Mouse (Mus musculus) adrenal gland, postnatal 10 days (tissue): Measurements from ENCODE around the gene Gm49711. TPM values are rescaled to one million over a fixed set of nuclear protein-coding genes. Genes with fewer than 3 reads are reported as not detected.
A peak's percentile ranks its signal among the peaks of the same experiment; 100 is the strongest.
"Not testable (repeated sequence)": the region's sequence is repeated elsewhere in the genome, so short reads cannot be mapped to it uniquely, and the experiment has no call there.

Experiments used
- DNase-seq: peaks from one replicate; pipeline ENCODE4 v3.0.0; 2021; ENCODE audit warnings: mixed read lengths
- total RNA-seq, 2 experiments: library from RNA; stranded (reverse); gene quantifications; 2 replicates each; pipeline ENCODE4 v1.2.3; 2021

Gene Gm49711
- total RNA-seq, 2 experiments from 2014 or later = not detected

- no peak for DNase-seq
Observed at GRCm38 (mm10) chr16:92183477-92183876, 125.4 kb downstream of the Gm49711 start.

DNA sequence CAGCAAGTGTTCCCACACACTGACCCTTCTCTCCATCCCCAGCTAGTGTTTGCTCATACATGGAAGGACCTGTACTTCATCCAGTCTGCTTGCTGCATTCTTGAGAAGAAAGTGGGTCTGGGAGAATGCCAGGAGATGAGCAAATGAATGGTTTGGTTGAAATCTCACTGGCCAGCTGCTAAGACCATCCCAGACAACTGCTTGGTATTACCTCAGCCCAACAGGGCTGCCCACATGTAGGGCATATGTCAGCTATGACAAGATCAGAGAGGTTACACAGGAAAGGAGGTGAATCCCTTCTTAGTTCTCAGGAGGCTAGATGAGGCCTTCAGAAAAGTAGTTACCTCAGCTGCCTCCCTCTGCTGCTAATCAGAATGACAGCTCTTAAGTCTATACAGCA, 132.5 kb downstream of the Gm49711 start:
- no peak for DNase-seq

GRCm38 (mm10) chr16:92195094-92195493, 137.0 kb downstream of the Gm49711 start:
- no peak for DNase-seq

- DNase-seq = no peak
Observed at GRCm38 (mm10) chr16:92196741-92197331, 138.7 kb downstream of the Gm49711 start.

DNA sequence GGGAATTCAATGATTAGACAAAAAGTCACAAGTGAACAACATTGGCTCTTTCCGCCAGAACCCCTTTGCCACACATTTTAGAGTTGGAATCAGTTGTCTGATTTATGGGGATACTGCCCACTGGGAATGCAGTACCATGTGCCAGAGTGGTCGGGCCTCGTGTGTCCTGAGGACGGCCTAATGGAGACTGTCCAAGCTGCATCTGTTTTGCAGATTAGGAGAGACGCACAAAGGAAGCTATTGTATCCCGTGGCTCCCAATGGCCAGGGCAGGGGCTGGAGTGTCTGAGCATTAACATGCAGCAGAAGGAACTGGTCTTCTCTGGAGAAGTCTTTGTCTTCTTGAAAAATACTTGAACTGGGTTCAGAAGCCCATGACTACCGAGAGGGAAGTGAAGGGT, 142.5 kb downstream of the Gm49711 start:
- DNase-seq = no peak

DNA sequence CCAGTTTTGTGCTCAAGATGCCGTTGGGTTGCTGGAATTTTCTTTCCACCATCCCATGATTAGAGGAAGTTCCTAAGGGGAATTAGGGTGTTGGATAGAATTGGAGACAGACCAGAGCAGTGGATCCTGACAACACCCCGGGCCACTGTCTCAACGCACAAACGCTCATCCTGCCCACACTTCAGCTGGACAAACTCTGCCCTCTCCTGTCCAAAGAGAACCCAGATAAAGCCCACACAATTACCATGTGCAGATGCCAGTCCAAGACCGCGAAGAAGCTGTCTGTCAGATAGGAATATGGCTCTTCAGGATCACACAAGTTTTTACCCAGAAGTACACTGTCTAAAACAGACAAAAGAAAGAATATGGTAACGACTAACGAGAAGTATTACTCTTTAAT, 145.5 kb downstream of the Gm49711 start:
- DNase-seq = no peak

- peak; percentile 24 for DNase-seq
Observed at GRCm38 (mm10) chr16:92209291-92209781, 151.2 kb downstream of the Gm49711 start.

- not testable (repeated sequence) for DNase-seq
Observed at GRCm38 (mm10) chr16:92210316-92210715, 152.2 kb downstream of the Gm49711 start.

GRCm38 (mm10) chr16:92213911-92214310, 155.8 kb downstream of the Gm49711 start:
- not testable (repeated sequence) for DNase-seq

DNA sequence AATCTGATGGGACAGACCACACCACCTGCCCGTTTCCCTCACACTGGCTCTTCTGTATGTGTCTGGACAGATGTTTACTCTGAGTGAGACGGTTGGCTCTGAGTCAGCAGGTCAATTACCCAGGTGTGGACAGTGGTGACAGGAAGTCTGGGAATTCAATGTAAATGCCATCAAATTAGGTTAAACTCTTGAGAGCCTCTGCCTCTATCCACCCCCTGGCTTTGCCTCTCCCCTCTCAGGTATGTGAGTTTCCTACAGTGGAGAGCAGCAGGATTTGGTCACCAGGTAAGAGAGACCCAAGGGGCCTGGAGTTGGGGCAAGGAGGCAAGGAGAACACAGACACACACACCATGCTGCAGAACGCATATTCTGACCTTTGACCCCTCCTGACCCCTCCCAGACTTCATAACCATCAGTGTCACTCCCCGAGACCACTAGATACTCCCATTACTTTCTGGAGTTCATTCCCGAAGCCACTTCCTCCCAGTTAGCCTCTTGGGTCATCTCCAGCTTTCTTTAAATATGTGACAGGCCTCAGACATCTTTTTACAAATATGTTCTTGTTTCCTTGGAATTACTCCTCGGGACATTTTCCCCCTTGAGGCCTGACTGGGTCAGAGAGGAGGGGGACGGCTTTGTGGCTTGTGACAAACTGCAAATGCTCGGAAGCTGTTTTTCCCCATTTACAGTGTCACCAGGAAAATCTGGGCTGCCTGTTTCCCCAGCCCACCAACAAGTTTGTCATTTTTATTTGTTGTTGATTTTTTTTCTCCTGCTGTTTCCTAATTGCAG, 157.7 kb downstream of the Gm49711 start:
- DNase-seq = no peak

GRCm38 (mm10) chr16:92220754-92221153, 162.6 kb downstream of the Gm49711 start:
- no peak for DNase-seq

DNA sequence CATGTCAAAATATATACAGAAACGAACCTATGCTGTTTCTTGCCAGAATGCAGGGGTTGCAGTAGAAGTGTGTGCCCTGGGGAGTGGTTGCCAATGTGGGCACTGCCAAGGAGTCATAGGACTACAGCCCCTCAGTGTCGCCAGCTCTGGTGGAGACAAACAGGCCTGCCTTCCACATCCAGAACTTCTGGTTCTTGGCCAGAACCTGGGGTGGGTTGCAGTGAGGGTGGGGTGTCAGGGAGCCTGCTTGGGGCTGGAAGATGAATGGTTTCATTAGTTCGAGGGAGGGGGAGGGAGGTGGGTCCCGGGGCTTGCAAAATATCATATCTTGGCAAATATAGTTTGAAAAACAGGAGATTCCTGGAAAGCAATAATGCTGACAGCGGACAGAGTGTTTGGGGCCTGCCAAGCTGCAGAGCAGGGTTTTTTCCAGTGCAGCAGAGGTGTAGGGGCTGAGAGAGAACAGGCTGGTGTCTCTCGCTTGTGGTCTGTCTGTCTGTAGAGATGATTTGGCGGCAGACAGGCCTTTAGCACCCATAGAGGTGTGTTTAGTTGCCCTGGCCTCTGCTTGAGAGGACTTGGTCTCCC, 170.3 kb downstream of the Gm49711 start:
- DNase-seq = peak; percentile 38

GRCm38 (mm10) chr16:92230476-92230931, 172.4 kb downstream of the Gm49711 start:
- no peak for DNase-seq

DNA sequence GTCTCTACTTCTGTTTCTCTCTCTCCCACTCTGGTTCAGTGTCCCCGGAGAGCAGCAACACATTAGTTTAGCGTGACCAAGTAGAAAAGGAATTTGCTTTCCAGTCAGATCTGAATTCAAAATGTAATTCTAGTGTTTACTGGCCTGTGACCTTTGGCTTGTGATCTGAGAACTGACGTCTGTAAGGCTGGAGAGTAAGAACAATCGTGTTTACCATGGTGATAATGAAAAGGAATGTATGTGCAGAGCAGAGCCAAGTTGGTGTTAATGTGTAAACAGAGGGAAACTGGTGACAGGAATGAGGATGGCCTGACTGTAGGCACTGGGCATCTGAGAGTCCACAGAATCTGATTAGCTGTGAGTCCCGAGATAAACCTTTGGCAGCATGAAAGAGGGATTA, 176.4 kb downstream of the Gm49711 start:
- DNase-seq = no peak

GRCm38 (mm10) chr16:92235222-92235621, 177.1 kb downstream of the Gm49711 start:
- no peak for DNase-seq

Other genes with a start within 250 kb of the Gm49711 start
- 10 to 100 TPM; 68.2 to 77.8 TPM for gene Mrps6, start within 50 bp of the Gm49711 start, total RNA-seq
- gene Slc5a3, start within 50 bp of the Gm49711 start, total RNA-seq = 10 to 100 TPM; 17.1 to 18.9 TPM
- not detected for gene Kcne2, start 234.1 kb downstream of the Gm49711 start, total RNA-seq
- 10 to 100 TPM; 50.7 to 53.0 TPM for gene Smim11, start 243.0 kb downstream of the Gm49711 start, total RNA-seq